Mouse (Mus musculus) lung, embryonic 14.5 days (tissue): ENCODE data around the gene Gabpb1. TPM values are rescaled to one million over a fixed set of nuclear protein-coding genes. Genes with fewer than 3 reads are reported as not detected.
A peak's percentile ranks its signal among the peaks of the same experiment; 100 is the strongest.
"Not testable (repeated sequence)": the region's sequence is repeated elsewhere in the genome, so short reads cannot be mapped to it uniquely, and the experiment has no call there.

Source experiments
- ATAC-seq: fragments of 200-750 bp; cut with Nextera tagmentation; 2 replicates; pipeline ENCODE4 v1.8.0; 2017; ENCODE audit warnings: mild to moderate bottlenecking, moderate TSS enrichment, moderate library complexity; ENCODE audit not compliant: insufficient read depth
- DNase-seq: peaks from one replicate; pipeline ENCODE4 v3.0.0-alpha.2; 2015
- H3K27ac ChIP-seq: fragments of 300-500 bp; sonication (generic); 2 replicates; pipeline ENCODE4 v1.5.1; 2014; ENCODE audit warnings: low read depth, mild to moderate bottlenecking, moderate library complexity
- H3K27me3 ChIP-seq: fragments of 300-500 bp; sonication (generic); 2 replicates; pipeline ENCODE4 v1.6.1; 2014; ENCODE audit warnings: low read length, control low read depth; ENCODE audit not compliant: insufficient read depth
- H3K36me3 ChIP-seq: fragments of 300-500 bp; sonication (generic); 2 replicates; pipeline ENCODE4 v1.6.1; 2014; ENCODE audit warnings: control low read depth; ENCODE audit not compliant: insufficient read depth
- H3K4me1 ChIP-seq: fragments of 300-500 bp; sonication (generic); 2 replicates; pipeline ENCODE4 v1.6.1; 2014; ENCODE audit warnings: antibody characterized with exemption, control low read depth; ENCODE audit not compliant: insufficient read depth
- H3K4me2 ChIP-seq: fragments of 300-500 bp; sonication (generic); 2 replicates; pipeline ENCODE4 v1.6.1; 2014; ENCODE audit warnings: mild to moderate bottlenecking
- H3K4me3 ChIP-seq: fragments of 300-500 bp; sonication (generic); 2 replicates; pipeline ENCODE4 v1.5.1; 2014; ENCODE audit warnings: low read depth, low read length
- H3K9ac ChIP-seq: fragments of 300-500 bp; sonication (generic); 2 replicates; pipeline ENCODE4 v1.6.1; 2014
- H3K9me3 ChIP-seq: fragments of 300-500 bp; sonication (generic); 2 replicates; pipeline ENCODE4 v1.6.1; 2016; ENCODE audit warnings: low read depth, low read length, control low read depth
- CTCF ChIP-seq: IDR thresholded peaks from 2 replicates; pipeline ENCODE4 v1.5.1; 2016; ENCODE audit warnings: antibody characterized with exemption, low read depth
- WGBS: fragments of 180-500 bp; shearing (Covaris S2); extraction: QIAGEN DNeasy Blood & Tissue Kit; methylation state at CpG from one replicate; pipeline ENCODE4 v1.1.7; 2014; 5-methylcytosine and 5-hydroxymethylcytosine counted together
- polyA plus RNA-seq: library from polyadenylated mRNA; unstranded; fragments of >200 nt; fragmentation: Nextera tagmentation; extraction: Ambion mirVana; gene quantifications from 2 replicates; pipeline ENCODE4 v1.2.1, GENCODE M21; 2014

Gabpb1 gene
- polyA plus RNA-seq, 1 experiment from 2014 or later: 68.3 TPM

- Histone ChIP-seq H3K4me1 (no peaks in the 10 kb centered on the region), H3K9ac (no peak within 1 kb of the TSS), H3K9me3 (no peaks in the 10 kb centered on the region), H3K27ac (no peak within 1 kb of the TSS), H3K4me3 (no peak within 1 kb of the TSS), H3K27me3 (no peaks in the 10 kb centered on the region), H3K36me3 (no peaks in the 10 kb centered on the region), H3K4me2 (no peak within 1 kb of the TSS)
- no peak for DNase-seq
- ATAC-seq: no peak
- TF ChIP-seq CTCF: no peak
- 49% methylated on average over 14 of the region's 14 CpGs for WGBS
Observed at GRCm38 (mm10) chr2:126619249-126619704, 56.9 kb downstream of the Gabpb1 start, which contains the start of gene Hdc. Gene Hdc, minus strand, starts transcription at chr2:126619299.

GRCm38 (mm10) chr2:126618470-126619179 is 57.5 kb downstream of the Gabpb1 start:
- no peak overlapping the region for H3K27ac ChIP-seq
- no peak overlapping the region for H3K9ac ChIP-seq
- no peak overlapping the region for H3K4me2 ChIP-seq
- no peaks in the 10 kb centered on the region for H3K36me3 ChIP-seq
- ATAC-seq (no peak), DNase-seq (no peak)
- TF ChIP-seq CTCF: no peak
- no peaks in the 10 kb centered on the region for H3K4me1 ChIP-seq
- H3K9me3 ChIP-seq: no peaks in the 10 kb centered on the region
- WGBS: 25% methylated on average over 8 of the region's 8 CpGs
- no peaks in the 10 kb centered on the region for H3K27me3 ChIP-seq
- H3K4me3 ChIP-seq: no peak overlapping the region

GRCm38 (mm10) chr2:126615355-126615754 is 60.8 kb downstream of the Gabpb1 start:
- no peak overlapping the region for H3K4me2 ChIP-seq
- 76% methylated on average over 3 of the region's 3 CpGs for WGBS

GRCm38 (mm10) chr2:126609600-126609999 is 66.5 kb downstream of the Gabpb1 start:
- WGBS: 61% methylated on average over 12 of the region's 12 CpGs
- not testable (repeated sequence) for DNase-seq, H3K36me3 ChIP-seq, H3K4me3 ChIP-seq, H3K27ac ChIP-seq, ATAC-seq, H3K27me3 ChIP-seq, H3K4me1 ChIP-seq, H3K9ac ChIP-seq, H3K4me2 ChIP-seq, H3K9me3 ChIP-seq

More at GRCm38 (mm10) chr2:126615355-126615754, 60.8 kb downstream of the Gabpb1 start:
- H3K4me1 ChIP-seq: no peaks in the 10 kb centered on the region
- ATAC-seq: no peak
- no peak overlapping the region for H3K9ac ChIP-seq
- H3K27me3 ChIP-seq: no peaks in the 10 kb centered on the region
- H3K4me3 ChIP-seq: no peak overlapping the region
- no peaks in the 10 kb centered on the region for H3K9me3 ChIP-seq
- TF ChIP-seq CTCF: no peak
- H3K27ac ChIP-seq: no peak overlapping the region
- no peaks in the 10 kb centered on the region for H3K36me3 ChIP-seq
- DNase-seq: no peak

- no peak for ATAC-seq
- no peak overlapping the region for H3K27ac ChIP-seq
- DNase-seq: peak; percentile 40
Observed at GRCm38 (mm10) chr2:126607553-126608203, 68.5 kb downstream of the Gabpb1 start.

GRCm38 (mm10) chr2:126606688-126607062 is 69.5 kb downstream of the Gabpb1 start:
- no peaks in the 10 kb centered on the region for H3K36me3 ChIP-seq
- H3K9ac ChIP-seq: no peak overlapping the region
- H3K27me3 ChIP-seq: no peaks in the 10 kb centered on the region
- no peak for TF ChIP-seq CTCF
- no peaks in the 10 kb centered on the region for H3K4me1 ChIP-seq
- H3K4me3 ChIP-seq: no peak overlapping the region
- ATAC-seq (no peak), DNase-seq (no peak)
- H3K9me3 ChIP-seq: no peaks in the 10 kb centered on the region
- WGBS: 46% methylated on average over 4 of the region's 4 CpGs
- H3K27ac ChIP-seq: no peak overlapping the region
- no peak overlapping the region for H3K4me2 ChIP-seq

More at GRCm38 (mm10) chr2:126607553-126608203, 68.5 kb downstream of the Gabpb1 start:
- H3K36me3 ChIP-seq: no peaks in the 10 kb centered on the region
- no peak overlapping the region for H3K9ac ChIP-seq
- no peaks in the 10 kb centered on the region for H3K27me3 ChIP-seq
- 39% methylated on average over 10 of the region's 10 CpGs for WGBS
- TF ChIP-seq CTCF: no peak
- H3K4me3 ChIP-seq: no peak overlapping the region
- no peaks in the 10 kb centered on the region for H3K9me3 ChIP-seq
- H3K4me2 ChIP-seq: no peak overlapping the region
- H3K4me1 ChIP-seq: no peaks in the 10 kb centered on the region

DNA sequence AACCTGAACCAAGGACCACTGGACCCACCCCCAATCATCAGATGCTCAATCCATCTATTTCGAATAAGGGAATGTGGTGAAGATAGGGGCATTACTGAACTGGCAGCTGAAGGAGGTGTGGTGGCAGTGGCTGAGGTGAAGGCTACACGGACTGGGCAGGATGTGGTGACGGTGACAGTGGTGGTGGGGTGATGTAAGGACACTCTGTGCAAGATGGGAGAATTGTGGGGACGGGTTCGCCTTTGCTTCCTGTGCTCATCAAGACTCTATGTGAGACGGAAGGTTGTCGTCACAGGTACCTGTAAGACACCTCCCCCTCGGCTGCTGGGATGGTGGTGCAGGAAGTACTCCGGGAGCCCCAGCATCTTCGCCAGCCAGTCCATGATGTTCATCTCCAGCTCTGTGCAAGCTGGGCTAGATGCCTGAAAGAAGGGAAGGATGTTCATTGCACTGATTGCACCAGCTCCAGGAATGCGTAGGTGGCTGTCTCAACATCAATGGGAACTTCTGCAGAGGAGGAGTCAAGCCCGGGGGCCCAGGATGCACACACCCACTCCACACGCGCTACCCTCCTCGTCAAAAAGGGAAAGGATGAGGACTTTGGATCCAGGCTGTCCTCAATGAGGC is 70.0 kb downstream of the Gabpb1 start:
- Histone ChIP-seq H3K27ac (no peak overlapping the region), H3K4me1 (no peaks in the 10 kb centered on the region), H3K36me3 (no peaks in the 10 kb centered on the region), H3K9ac (no peak overlapping the region), H3K4me3 (no peak overlapping the region), H3K4me2 (no peak overlapping the region), H3K9me3 (no peaks in the 10 kb centered on the region), H3K27me3 (no peaks in the 10 kb centered on the region)
- DNase-seq: no peak
- no peak for TF ChIP-seq CTCF
- ATAC-seq: no peak
- 75% methylated on average over 15 of the region's 15 CpGs for WGBS
